In the genomic region with DNA sequence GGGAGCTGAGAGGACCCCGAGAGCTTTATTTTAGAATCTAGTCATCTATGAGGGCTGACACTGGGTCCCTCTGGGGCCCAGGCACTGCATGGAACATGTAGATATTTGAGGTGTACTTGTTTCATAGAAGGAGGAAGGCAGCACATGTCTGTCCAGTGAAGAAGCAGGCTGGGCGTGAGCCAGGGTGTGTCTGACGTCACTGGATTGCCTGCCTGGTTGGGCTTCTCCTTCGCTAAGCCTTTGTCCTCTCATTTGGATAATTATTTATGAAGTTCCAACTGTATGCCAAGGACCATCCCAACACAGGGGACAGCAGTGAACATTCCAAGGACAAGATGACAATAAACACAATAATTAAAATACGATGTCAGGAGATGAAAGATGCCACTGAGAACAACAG, we compare ENCODE assay signal across 15 mouse cellular contexts.
DNase-seq lines count a peak whose midpoint lies in the region; ATAC-seq and TF ChIP-seq lines count a peak whose summit lies in the region.
"Had no signal": no experiment of that assay in that cellular context is flagged by ENCODE, and none has a peak within 500 bp of the region (broad histone marks: within the 10 kb centered on the region; RNA-seq: fewer than 3 reads in every experiment).

No protein-coding gene starts in this region.

- no peak for TF ChIP-seq CTCF in gastrocnemius, adult 2 months (IDR thresholded peaks at IDR 0.05)
- TF ChIP-seq CTCF in lung, embryonic 14.5 days (IDR thresholded peaks at IDR 0.05; ENCODE audit: low read depth) = no peak

- no peaks in the 10 kb centered on the region for H3K27me3 ChIP-seq in lung, embryonic 14.5 days (ENCODE audit: insufficient read depth, low read length)
- no peaks in the 10 kb centered on the region for H3K27me3 ChIP-seq in forebrain, embryonic 16.5 days (replicated peaks; ENCODE audit: control insufficient read depth, insufficient read depth, low read length)

- no peak overlapping the region for H3K4me3 ChIP-seq in gastrocnemius, adult 2 months
- H3K4me3 ChIP-seq in lung, embryonic 14.5 days (ENCODE audit: low read depth, low read length) = no peak overlapping the region
- H3K4me3 ChIP-seq in forebrain, embryonic 16.5 days (replicated peaks; ENCODE audit: low read length) = no peak overlapping the region
- H3K4me3 ChIP-seq: layer of hippocampus, adult 2 months; limb, embryonic 10.5 days; liver, embryonic 15.5 days; neural tube, embryonic 12.5 days had no signal

- no peak overlapping the region for H3K4me2 ChIP-seq in lung, embryonic 14.5 days
- H3K4me2 ChIP-seq in forebrain, embryonic 16.5 days (ENCODE audit: low read length) = no peak overlapping the region
- H3K4me2 ChIP-seq: hindbrain, embryonic 14.5 days; liver, embryonic 15.5 days; neural tube, embryonic 12.5 days had no signal

- no peaks in the 10 kb centered on the region for H3K36me3 ChIP-seq in lung, embryonic 14.5 days (ENCODE audit: insufficient read depth)
- H3K36me3 ChIP-seq in forebrain, embryonic 16.5 days (ENCODE audit: control insufficient read depth, insufficient read depth) = no peaks in the 10 kb centered on the region
- H3K36me3 ChIP-seq: limb, embryonic 10.5 days; liver, embryonic 15.5 days; neural tube, embryonic 12.5 days had no signal

- intact Hi-C loops in gastrocnemius, adult 2 months (cut with DNase I) = no loop called here

- H3K4me1 ChIP-seq in lung, embryonic 14.5 days (ENCODE audit: insufficient read depth) = peaks cover 5% of the 10 kb centered on the region; the same call in 1 of the 2 replicates
- H3K4me1 ChIP-seq in forebrain, embryonic 16.5 days (replicated peaks; ENCODE audit: control insufficient read depth, insufficient read depth, low read length) = no peaks in the 10 kb centered on the region
- H3K4me1 ChIP-seq: neural tube, embryonic 12.5 days had no signal

- H3K27ac ChIP-seq in gastrocnemius, adult 2 months = no peak overlapping the region
- 0 out of 2 replicates have a peak overlapping the region, but pooled peaks have one; percentile 43 for H3K27ac ChIP-seq in lung, embryonic 14.5 days (ENCODE audit: low read depth)
- H3K27ac ChIP-seq in forebrain, embryonic 16.5 days (ENCODE audit: low read length) = no peak overlapping the region
- H3K27ac ChIP-seq: hindbrain, embryonic 14.5 days; layer of hippocampus, adult 2 months; limb, embryonic 10.5 days; liver, embryonic 15.5 days; neural tube, embryonic 12.5 days had no signal

- peak; percentile 74; the same call in 1 of the 2 replicates for ATAC-seq in lung, embryonic 14.5 days (ENCODE audit: insufficient read depth)
- no peak for ATAC-seq in forebrain, embryonic 16.5 days

- 50% methylated on average over 5 of the region's 5 CpGs for WGBS in lung, embryonic 14.5 days
- WGBS in forebrain, embryonic 16.5 days = 77% methylated on average over 5 of the region's 5 CpGs

- peak; percentile 51 for DNase-seq in gastrocnemius, adult 2 months
- no peak for DNase-seq in gastrocnemius, adult 18-20 months (ENCODE audit: low spot score)
- DNase-seq in lung, embryonic 14.5 days = peak; percentile 83
- no peak for DNase-seq in lung, postnatal 25 days (ENCODE audit: low spot score)
- peak; percentile 29 for DNase-seq in ZHBTc4 (ENCODE audit: low read depth, low spot score)
- peak; percentile 70 to 78 for DNase-seq in kidney, postnatal 25 days
- no peak for DNase-seq in T-cell, adult 2 months (ENCODE audit: low spot score)
- DNase-seq: adrenal gland, postnatal 36 days; embryo, embryonic 11 days had no signal

- no peaks in the 10 kb centered on the region for H3K9me3 ChIP-seq in lung, embryonic 14.5 days (ENCODE audit: low read depth, low read length)
- no peaks in the 10 kb centered on the region for H3K9me3 ChIP-seq in forebrain, embryonic 16.5 days (ENCODE audit: control insufficient read depth, low read length)
- H3K9me3 ChIP-seq: limb, embryonic 10.5 days; liver, embryonic 15.5 days; neural tube, embryonic 12.5 days had no signal

- H3K9ac ChIP-seq in lung, embryonic 14.5 days = no peak overlapping the region
- H3K9ac ChIP-seq in forebrain, embryonic 16.5 days (replicated peaks; ENCODE audit: low read depth, low read length) = no peak overlapping the region
- H3K9ac ChIP-seq: hindbrain, embryonic 14.5 days; liver, embryonic 15.5 days; neural tube, embryonic 12.5 days had no signal

Comparison
In these comparisons a context has a peak if more than half of its experiments do, and no peak if none do; other contexts are left out.
1. DNase-seq: peak in gastrocnemius, adult 2 months (single experiment), lung, embryonic 14.5 days (single experiment), ZHBTc4 (single experiment) and kidney, postnatal 25 days (2 of 2); none in gastrocnemius, adult 18-20 months (single experiment), lung, postnatal 25 days (single experiment) and T-cell, adult 2 months (single experiment).